ENCODE assay signal across 9 mouse cellular contexts in the genomic region with DNA sequence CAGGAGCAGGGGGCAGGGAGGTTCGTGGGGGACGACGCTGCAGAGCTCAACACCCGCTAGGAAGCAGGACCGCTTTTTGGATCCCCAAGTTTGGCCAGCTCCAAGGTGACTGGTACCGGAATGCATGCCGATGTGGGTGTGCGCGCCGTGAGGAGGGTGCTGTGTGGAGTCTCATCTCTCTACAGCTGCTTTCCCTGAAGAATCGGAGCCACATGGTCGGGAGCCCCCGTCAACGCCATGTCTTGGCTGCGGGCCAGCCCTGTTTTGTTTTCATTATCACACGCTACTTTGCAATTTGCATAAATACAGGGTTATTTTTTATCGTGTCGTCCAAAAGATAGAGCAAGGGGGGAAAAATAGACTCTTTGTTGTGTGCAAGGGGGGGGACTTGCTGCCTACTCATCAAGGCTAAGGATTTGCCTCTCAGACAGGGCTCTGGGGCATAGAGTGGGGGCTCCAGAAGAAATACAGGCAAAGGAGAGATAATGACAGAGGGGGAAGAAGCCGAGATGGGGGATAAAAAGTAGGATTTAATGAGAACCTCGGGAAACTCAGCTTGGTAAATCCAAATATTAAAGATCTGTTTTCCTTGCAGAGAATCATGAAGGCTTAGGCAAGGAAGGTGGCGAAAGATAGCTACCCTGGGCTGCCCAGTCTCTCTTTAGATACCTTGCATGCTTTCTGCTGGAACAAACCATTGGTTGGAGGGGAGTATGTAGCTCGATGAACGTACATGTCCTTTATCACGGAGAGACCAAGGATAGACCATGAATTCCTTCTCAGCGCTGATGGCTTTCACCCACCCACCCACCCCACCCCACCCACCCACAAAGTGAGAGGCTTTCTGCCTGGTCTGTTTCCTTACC.
A peak's percentile ranks its signal among the peaks of the same experiment; 100 is the strongest.
DNase-seq lines count a peak whose midpoint lies in the region; ATAC-seq and TF ChIP-seq lines count a peak whose summit lies in the region.
"Had no signal": no experiment of that assay in that cellular context is flagged by ENCODE, and none has a peak within 500 bp of the region (broad histone marks: within the 10 kb centered on the region; RNA-seq: fewer than 3 reads in every experiment).

No protein-coding gene starts in this region.

- H3K9me3 ChIP-seq in lung, embryonic 14.5 days (ENCODE audit: low read depth, low read length): no peaks in the 10 kb centered on the region
- no peaks in the 10 kb centered on the region for H3K9me3 ChIP-seq in forebrain, postnatal 0 days (ENCODE audit: low read length)
- H3K9me3 ChIP-seq in hindbrain, embryonic 16.5 days (ENCODE audit: control insufficient read depth, low read length): no peaks in the 10 kb centered on the region

- H3K4me1 ChIP-seq in lung, embryonic 14.5 days (ENCODE audit: insufficient read depth): 0 out of 2 replicates have a peak, but pooled peaks cover 3% of the 10 kb centered on the region
- peaks cover 25% of the 10 kb centered on the region for H3K4me1 ChIP-seq in forebrain, postnatal 0 days (ENCODE audit: insufficient read depth)
- H3K4me1 ChIP-seq in hindbrain, embryonic 16.5 days (ENCODE audit: control insufficient read depth, insufficient read depth, low read depth, low read length): peaks cover 4% of the 10 kb centered on the region

- H3K36me3 ChIP-seq in lung, embryonic 14.5 days (ENCODE audit: insufficient read depth): no peaks in the 10 kb centered on the region
- H3K36me3 ChIP-seq in forebrain, postnatal 0 days (ENCODE audit: insufficient read depth): no peaks in the 10 kb centered on the region
- H3K36me3 ChIP-seq in hindbrain, embryonic 16.5 days (ENCODE audit: control insufficient read depth, insufficient read depth, low read length): no peaks in the 10 kb centered on the region

- no peak for TF ChIP-seq CTCF in lung, embryonic 14.5 days (IDR thresholded peaks at IDR 0.05; ENCODE audit: low read depth)
- TF ChIP-seq CTCF in forebrain, postnatal 0 days (IDR thresholded peaks at IDR 0.05; ENCODE audit: low read depth): no peak

- 65% methylated on average over 25 of the region's 25 CpGs for WGBS in lung, embryonic 14.5 days
- WGBS in forebrain, postnatal 0 days: 21% methylated on average over 25 of the region's 25 CpGs
- WGBS in hindbrain, embryonic 16.5 days: 38% methylated on average over 25 of the region's 25 CpGs

- H3K9ac ChIP-seq in lung, embryonic 14.5 days: no peak overlapping the region
- peak overlapping the region; percentile 51 for H3K9ac ChIP-seq in forebrain, postnatal 0 days
- H3K9ac ChIP-seq in hindbrain, embryonic 16.5 days (ENCODE audit: low read depth, low read length): peak overlapping the region; percentile 51

- no peaks in the 10 kb centered on the region for H3K27me3 ChIP-seq in lung, embryonic 14.5 days (ENCODE audit: insufficient read depth, low read length)
- H3K27me3 ChIP-seq in forebrain, postnatal 0 days (ENCODE audit: insufficient read depth, low read length): no peaks in the 10 kb centered on the region
- no peaks in the 10 kb centered on the region for H3K27me3 ChIP-seq in hindbrain, embryonic 16.5 days (replicated peaks; ENCODE audit: control insufficient read depth, insufficient read depth, low read length)

- no peak overlapping the region for H3K27ac ChIP-seq in lung, embryonic 14.5 days (ENCODE audit: low read depth)
- H3K27ac ChIP-seq in forebrain, postnatal 0 days (ENCODE audit: low read depth, low read length): peak overlapping the region; percentile 64
- H3K27ac ChIP-seq in hindbrain, embryonic 16.5 days (ENCODE audit: low read depth, low read length): peak overlapping the region; percentile 74

- peak overlapping the region; percentile 25 for H3K4me2 ChIP-seq in lung, embryonic 14.5 days
- peak overlapping the region; percentile 66 for H3K4me2 ChIP-seq in forebrain, postnatal 0 days (ENCODE audit: low read depth)
- H3K4me2 ChIP-seq in hindbrain, embryonic 16.5 days (ENCODE audit: low read length): peak overlapping the region; percentile 64

- peak; percentile 77 for DNase-seq in lung, embryonic 14.5 days
- no peak for DNase-seq in lung, postnatal 25 days (ENCODE audit: low spot score)
- peak; percentile 80 for DNase-seq in forebrain, postnatal 0 days
- DNase-seq in right cerebral cortex, adult 18-20 months: peak; percentile 13
- no peak for DNase-seq in urinary bladder, postnatal 25 days (ENCODE audit: low spot score)
- DNase-seq in heart, postnatal 4 days: no peak
- DNase-seq: heart, postnatal 10 days; layer of hippocampus, postnatal 36 days had no signal

- no peak for ATAC-seq in lung, embryonic 14.5 days (ENCODE audit: insufficient read depth)
- ATAC-seq in forebrain, postnatal 0 days: peak; percentile 67
- ATAC-seq in hindbrain, embryonic 16.5 days: peak; percentile 61; the same call in 1 of the 2 replicates

- H3K4me3 ChIP-seq in lung, embryonic 14.5 days (ENCODE audit: low read depth, low read length): no peak overlapping the region
- peak overlapping the region; percentile 38 for H3K4me3 ChIP-seq in forebrain, postnatal 0 days (ENCODE audit: low read depth, low read length)
- peak overlapping the region; percentile 41 for H3K4me3 ChIP-seq in hindbrain, embryonic 16.5 days (ENCODE audit: low read length)

Comparison
In these comparisons a context has a peak if more than half of its experiments do, and no peak if none do; other contexts are left out.
1. DNase-seq: peak in lung, embryonic 14.5 days (single experiment), forebrain, postnatal 0 days (single experiment) and right cerebral cortex, adult 18-20 months (single experiment); none in lung, postnatal 25 days (single experiment), urinary bladder, postnatal 25 days (single experiment) and heart, postnatal 4 days (single experiment).
2. Peak in every context shown above with its lines, with median percentiles within 50 percentile points of each other: H3K4me2 ChIP-seq.